Mouse (Mus musculus): ENCODE measurements around the gene Gm45808.

The Gm45808 gene

GRCm38 (mm10) chr7:45447325-45447990, 39.2 kb downstream of the Gm45808 start:
- DNase-seq: peak; percentile 57

DNA sequence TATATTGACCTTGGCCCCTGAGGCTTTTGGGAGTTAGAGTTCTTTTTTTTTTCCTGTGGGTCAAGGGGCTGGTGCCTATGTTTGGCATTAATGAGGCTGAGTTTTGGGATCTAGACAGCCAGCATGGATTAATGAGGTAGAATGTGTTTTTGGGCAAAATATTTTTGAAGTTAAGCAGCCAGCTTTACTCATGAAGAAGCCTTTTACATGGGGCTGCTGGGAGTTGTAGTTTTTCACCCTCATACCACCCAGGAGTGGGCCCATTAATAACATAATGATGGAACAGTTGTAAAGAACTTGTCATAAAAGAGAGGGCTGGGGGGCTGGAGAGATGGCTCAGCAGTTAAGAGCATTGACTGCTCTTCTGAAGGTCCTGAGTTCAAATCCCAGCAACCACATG, 40.0 kb downstream of the Gm45808 start:
- DNase-seq: no peak

DNA sequence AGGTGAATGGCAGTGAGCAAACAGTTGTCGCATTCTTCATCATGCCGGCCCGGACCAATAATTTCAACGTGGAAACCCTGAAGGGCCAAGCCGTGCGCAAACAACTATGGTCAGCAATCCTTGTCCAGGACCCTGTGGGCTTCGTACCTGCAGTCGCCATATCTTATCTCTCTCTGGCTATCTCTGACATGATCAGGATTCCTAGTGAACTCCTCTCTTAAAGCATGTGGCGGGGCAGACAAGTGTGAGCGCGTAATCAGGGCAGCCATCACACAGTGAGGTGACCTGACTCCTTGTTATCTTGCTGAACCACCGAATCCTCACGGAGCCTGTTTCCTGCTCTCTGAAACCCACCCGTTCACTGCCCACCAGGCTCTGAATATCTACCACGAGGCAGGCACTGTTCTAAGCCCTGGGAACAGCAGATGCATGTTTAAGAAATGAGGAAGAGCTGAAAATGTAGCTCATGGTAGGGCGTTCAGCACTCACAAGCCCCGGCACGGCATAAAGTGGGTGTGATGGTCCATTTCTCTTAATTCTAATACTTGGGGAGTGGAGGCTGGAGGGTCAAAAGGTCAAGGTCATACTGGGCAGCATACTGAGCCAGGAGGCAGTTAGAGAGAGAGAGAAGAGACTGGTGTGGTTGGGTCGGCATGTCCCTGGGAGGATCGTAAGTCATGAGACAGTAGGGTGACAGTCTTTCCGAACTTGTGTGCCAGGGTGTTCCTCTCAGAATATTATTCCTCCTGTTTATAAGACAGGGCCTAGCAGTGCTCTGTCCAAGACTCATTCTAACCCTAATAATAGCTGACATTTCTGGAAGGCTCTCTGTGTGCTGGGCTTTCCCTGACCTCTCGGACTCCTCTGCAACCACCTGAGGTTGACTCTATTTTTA, 42.8 kb downstream of the Gm45808 start:
- no peak for DNase-seq

- peak; percentile 56 for DNase-seq
Measured at GRCm38 (mm10) chr7:45437521-45438276, 48.9 kb downstream of the Gm45808 start, which contains the start of gene Ruvbl2. TSS of gene Ruvbl2 (minus strand) at chr7:45438096.

DNA sequence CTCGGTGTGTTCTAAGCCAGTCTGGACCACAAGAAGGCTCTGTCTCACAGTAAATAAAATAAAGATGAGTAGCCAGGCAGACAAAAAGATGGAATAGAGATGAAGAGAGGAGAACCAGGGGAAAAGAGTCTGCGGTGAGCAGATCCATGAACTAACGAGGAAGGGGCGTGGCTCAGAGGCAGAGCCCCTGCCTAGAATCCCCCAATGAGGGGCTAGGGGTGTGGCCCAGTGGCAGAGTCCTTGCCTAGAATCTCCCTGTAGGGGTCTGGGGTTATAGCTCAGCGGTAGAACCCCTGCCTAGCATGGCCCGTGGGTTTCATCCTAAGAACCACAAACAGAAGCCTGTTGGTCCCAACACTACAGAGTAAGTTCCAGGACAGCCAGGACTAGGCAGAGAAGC, 49.6 kb downstream of the Gm45808 start:
- no peak for DNase-seq

- no peak for DNase-seq
Measured at GRCm38 (mm10) chr7:45436444-45436843, 50.2 kb downstream of the Gm45808 start.

DNA sequence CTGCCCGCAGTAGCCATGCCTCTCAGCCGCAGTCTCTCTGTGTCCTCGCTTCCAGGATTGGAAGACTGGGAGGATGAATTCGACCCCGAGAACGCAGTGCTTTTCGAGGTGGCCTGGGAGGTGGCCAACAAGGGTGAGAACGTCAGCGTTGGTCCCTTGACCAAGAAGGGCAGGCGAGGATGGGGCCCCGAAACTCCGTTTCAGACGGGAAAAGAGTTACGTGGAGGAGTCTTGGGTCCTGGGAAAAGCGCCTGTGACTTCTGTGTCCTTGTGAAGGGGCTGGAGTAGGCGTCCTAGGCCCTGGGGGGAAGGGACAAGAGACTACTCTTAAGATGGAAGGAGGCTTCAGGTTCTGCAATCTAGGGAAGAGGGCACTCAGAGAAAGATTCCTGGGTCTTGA, 51.6 kb downstream of the Gm45808 start:
- DNase-seq: peak; percentile 54

- DNase-seq: peak; percentile 100
Measured at GRCm38 (mm10) chr7:45434203-45435015, 52.2 kb downstream of the Gm45808 start, which contains the start of gene Gys1. TSS of gene Gys1 (plus strand) at chr7:45434844.

DNA sequence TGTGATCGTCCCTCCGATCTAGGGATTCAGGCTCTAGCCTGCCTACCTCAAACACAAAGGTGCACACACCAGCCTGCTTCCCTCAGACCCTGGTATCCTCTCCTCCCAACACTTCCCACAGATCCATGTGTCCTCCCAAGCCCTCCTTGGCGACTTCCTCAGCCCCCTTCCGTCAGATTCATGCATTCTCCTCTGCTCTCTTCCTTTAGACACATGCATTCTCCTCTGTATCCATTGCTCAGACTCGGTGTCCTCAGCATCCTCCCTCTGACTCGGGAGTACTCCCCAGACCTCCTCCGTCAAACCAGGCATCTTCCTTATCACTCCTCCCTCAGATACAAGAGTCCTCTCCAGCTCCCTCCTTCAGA, 52.8 kb downstream of the Gm45808 start:
- no peak for DNase-seq

- DNase-seq: no peak
Measured at GRCm38 (mm10) chr7:45426556-45426955, 60.1 kb downstream of the Gm45808 start.

- no peak for DNase-seq
Measured at GRCm38 (mm10) chr7:45421194-45421593, 65.4 kb downstream of the Gm45808 start.

GRCm38 (mm10) chr7:45420615-45420919, 66.0 kb downstream of the Gm45808 start, which contains the start of gene Lhb:
TSS of gene Lhb (plus strand) at chr7:45420820.
- no peak for DNase-seq

DNA sequence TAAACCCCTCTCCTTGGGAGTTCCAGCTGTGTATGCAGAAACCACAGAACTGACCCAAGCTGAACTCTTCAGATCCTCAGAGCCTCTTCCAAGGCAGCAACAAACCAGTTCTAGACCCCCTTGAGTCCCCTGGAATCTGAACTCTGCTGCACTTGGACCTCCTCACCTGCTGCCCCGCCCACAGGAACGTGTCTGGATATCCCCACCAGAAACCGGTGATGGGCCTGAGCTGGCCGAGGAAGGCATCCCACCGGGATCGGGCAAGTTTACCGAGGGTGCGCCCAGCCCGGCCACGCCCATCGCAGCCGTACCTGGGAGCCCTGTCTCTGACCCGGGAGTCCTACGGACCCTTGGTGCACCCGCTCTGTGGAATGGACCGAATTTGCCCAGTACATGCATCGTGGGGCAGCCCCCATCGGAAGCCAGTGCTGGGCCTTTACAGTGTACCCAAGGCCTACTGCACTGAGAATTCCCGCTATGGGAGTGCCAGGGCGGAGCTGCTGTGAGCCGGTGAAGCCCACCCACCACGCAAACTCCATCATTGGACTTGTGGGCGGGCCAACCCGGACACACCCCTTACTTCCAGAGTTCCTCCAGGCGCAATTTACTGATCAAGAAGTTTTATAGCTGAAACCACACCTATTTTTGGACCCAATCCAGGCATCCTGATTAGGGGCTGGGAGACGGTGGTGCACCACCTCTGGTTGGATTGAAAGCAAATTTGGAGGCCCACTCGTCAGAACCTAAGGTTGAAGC, 66.6 kb downstream of the Gm45808 start:
- DNase-seq: peak; percentile 46

GRCm38 (mm10) chr7:45417962-45418492, 68.6 kb downstream of the Gm45808 start:
- peak; percentile 32 for DNase-seq

Data from lung, postnatal 36 days (tissue).